Mouse (Mus musculus) embryonic facial prominence, embryonic 15.5 days (tissue): Measurements from ENCODE around the gene Spn. TPM values are rescaled to one million over a fixed set of nuclear protein-coding genes. Genes with fewer than 3 reads are reported as not detected.

Source experiments
- ATAC-seq: fragments of 200-750 bp; cut with Nextera tagmentation; 2 replicates; pipeline ENCODE4 v1.8.0; 2017; ENCODE audit warnings: low read depth, moderate TSS enrichment; ENCODE audit not compliant: insufficient number of reproducible peaks, low FRiP score, low TSS enrichment
- H3K27ac ChIP-seq: fragments of 300-500 bp; sonication (generic); replicated peaks from 2 replicates; pipeline ENCODE4 v1.5.1; 2015; ENCODE audit warnings: mild to moderate bottlenecking, inconsistent platforms
- H3K27me3 ChIP-seq: fragments of 300-500 bp; sonication (generic); 2 replicates; pipeline ENCODE4 v1.6.1; 2015; ENCODE audit warnings: inconsistent platforms
- H3K36me3 ChIP-seq: fragments of 300-500 bp; sonication (generic); 2 replicates; pipeline ENCODE4 v1.6.1; 2015; ENCODE audit warnings: mild to moderate bottlenecking, inconsistent platforms
- H3K4me1 ChIP-seq: fragments of 300-500 bp; sonication (generic); 2 replicates; pipeline ENCODE4 v1.6.1; 2015; ENCODE audit warnings: inconsistent platforms
- H3K4me2 ChIP-seq: fragments of 300-500 bp; sonication (generic); replicated peaks from 2 replicates; pipeline ENCODE4 v1.6.1; 2015; ENCODE audit warnings: mild to moderate bottlenecking, inconsistent platforms
- H3K4me3 ChIP-seq: fragments of 300-500 bp; sonication (generic); replicated peaks from 2 replicates; pipeline ENCODE4 v1.5.1; 2015; ENCODE audit warnings: mild to moderate bottlenecking, inconsistent platforms
- H3K9ac ChIP-seq: fragments of 300-500 bp; sonication (generic); 2 replicates; pipeline ENCODE4 v1.6.1; 2015; ENCODE audit warnings: inconsistent platforms
- H3K9me3 ChIP-seq: fragments of 300-500 bp; sonication (generic); replicated peaks from 2 replicates; pipeline ENCODE4 v1.6.1; 2016; ENCODE audit warnings: inconsistent platforms
- WGBS: fragments of 180-500 bp; shearing (Covaris S2); methylation state at CpG from one replicate; pipeline ENCODE4 v1.1.7; 2015; 5-methylcytosine and 5-hydroxymethylcytosine counted together
- polyA plus RNA-seq: library from polyadenylated mRNA; unstranded; fragments of >200 nt; fragmentation: Nextera tagmentation; extraction: Ambion mirVana; gene quantifications from 2 replicates; pipeline ENCODE4 v1.2.1, GENCODE M21; 2015

The Spn gene
- polyA plus RNA-seq, 1 experiment from 2014 or later: 0.61 TPM

DNA sequence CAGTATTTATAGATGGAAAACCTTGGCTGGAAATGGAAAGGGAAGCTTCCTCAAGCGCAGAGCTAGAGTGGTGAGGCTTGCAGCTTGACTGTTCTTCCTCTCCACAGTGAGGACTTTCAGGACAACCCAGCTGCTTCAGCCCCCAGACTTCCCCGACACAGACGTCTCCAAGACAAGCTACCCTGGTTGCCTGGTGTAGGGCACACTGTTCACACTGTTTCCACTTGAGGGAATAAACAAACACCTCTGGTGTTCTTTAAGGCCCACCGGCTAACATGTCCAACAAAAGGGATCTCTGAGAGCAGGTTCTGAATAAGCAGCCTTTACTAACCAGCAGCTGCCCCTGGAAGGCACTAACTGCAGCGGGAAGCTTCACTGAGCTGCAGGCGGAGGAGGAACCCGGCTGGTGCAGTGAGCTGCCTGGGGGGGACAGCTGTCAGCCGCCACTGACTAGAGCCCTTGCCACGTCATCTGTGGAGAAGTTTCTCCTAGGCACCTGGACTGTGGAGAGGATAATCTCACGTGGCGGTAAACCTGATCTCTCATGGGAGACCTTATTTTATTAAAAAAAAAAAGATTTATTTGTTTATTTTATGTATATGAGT lies 21.2 kb downstream of the Spn start:
- no peak for ATAC-seq
- H3K27ac ChIP-seq: no peak overlapping the region
- peaks cover 11% of the 10 kb centered on the region for H3K27me3 ChIP-seq
- H3K4me3 ChIP-seq: no peak overlapping the region
- peaks cover 16% of the 10 kb centered on the region for H3K4me1 ChIP-seq
- no peaks in the 10 kb centered on the region for H3K9me3 ChIP-seq
- no peak overlapping the region for H3K4me2 ChIP-seq
- WGBS: 41% methylated on average over 11 of the region's 11 CpGs
- no peaks in the 10 kb centered on the region for H3K36me3 ChIP-seq
- no peak overlapping the region for H3K9ac ChIP-seq

DNA sequence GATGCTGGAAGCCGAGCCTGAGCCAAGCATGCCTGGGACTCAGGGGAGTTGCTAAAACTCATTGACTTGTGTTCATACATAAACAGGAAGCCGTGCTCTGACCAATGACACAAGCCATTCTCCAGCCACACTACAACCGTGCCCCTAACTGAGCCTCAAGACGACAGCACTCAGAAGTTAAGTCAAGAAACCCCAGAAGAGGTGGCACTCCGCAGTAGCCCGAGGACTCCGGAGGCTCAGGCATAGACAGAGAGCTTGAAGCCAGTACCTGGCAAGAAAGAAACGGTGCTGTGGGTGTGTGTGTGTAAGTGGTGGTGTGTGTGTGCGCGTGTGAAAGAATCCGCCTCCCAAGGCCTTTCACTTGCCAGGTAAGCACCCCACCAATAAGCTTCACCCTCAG lies 22.7 kb downstream of the Spn start:
- 72% methylated on average over 11 of the region's 11 CpGs for WGBS
- peaks cover 10% of the 10 kb centered on the region for H3K4me1 ChIP-seq

DNA sequence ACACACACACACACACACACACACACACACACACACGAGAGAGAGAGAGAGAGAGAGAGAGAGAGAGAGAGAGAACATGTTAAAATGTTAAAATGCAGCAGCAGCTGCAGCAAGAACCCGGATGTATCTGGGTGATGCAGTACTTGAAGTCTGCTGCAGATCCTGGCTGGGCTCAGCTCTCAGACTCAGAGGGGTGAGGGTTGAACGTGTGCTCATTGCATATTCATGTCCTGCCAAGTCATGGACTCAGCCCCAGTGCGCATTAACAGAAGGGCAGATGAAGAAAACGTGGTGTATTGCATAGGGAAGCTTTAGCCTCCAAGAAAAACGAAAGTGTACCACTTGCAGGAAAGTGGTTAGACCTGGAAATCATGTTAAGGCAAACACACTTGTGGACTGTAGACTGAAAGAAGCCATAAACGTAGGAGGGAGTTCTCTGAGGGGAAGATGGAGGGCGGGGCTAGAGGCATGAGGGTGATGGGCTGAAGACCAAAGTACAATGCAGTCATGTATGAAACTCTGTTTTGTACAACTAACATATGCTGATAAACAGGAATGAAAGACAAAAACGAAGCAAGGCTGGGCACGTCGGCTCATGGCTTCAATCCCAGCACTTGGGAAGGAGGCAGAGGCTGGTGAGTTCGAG lies 23.9 kb downstream of the Spn start:
- WGBS: 47% methylated on average over 12 of the region's 12 CpGs
- H3K27ac ChIP-seq: peak overlapping the region; percentile 55; the same call in 1 of the 2 replicates

More for the DNA sequence above, 22.7 kb downstream of the Spn start:
- Histone ChIP-seq H3K27me3 (0 out of 2 replicates have a peak, but pooled peaks cover under 1% of the 10 kb centered on the region), H3K4me3 (no peak overlapping the region), H3K36me3 (no peaks in the 10 kb centered on the region), H3K4me2 (no peak overlapping the region), H3K9ac (no peak overlapping the region), H3K9me3 (no peaks in the 10 kb centered on the region), H3K27ac (no peak overlapping the region)
- no peak for ATAC-seq

DNA sequence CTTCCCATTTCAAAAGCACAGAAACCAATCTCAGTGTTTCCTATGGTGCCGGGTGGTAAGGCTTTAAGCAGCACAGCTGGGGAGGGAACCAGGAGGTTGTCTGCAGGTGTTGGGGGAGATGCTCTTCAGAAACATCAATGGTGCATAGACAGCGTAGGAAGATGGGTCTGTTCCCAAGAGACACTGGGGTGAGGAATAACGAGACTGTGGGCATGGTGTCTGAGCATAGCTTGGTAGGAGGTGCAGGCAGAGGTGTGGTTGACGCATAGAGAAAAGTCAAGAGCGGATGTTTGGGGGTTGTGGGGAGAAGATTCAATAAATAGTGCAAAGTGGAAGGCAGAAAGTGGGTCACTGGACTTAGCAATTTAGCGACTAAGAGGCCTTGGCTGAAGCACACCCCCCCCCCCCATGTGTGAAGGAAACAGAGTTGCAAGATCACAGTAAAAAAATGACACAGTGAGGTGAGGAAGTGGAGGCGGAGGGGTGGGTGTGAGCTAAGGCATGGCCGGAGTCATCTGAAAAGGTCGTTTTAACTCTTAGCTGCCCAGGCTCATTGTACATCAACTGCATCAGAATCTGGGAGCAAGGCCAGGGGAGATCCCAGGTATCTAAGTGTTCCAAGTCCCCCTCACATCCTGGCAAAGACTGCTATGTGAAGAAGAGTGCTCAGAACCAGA lies 24.6 kb downstream of the Spn start:
- H3K36me3 ChIP-seq: no peaks in the 10 kb centered on the region
- H3K9me3 ChIP-seq: no peaks in the 10 kb centered on the region
- H3K9ac ChIP-seq: no peak overlapping the region
- no peak for ATAC-seq
- H3K4me1 ChIP-seq: peaks cover 10% of the 10 kb centered on the region
- no peaks in the 10 kb centered on the region for H3K27me3 ChIP-seq
- no peak overlapping the region for H3K4me2 ChIP-seq
- no peak overlapping the region for H3K4me3 ChIP-seq
- 34% methylated on average over 9 of the region's 9 CpGs for WGBS
- H3K27ac ChIP-seq: no peak overlapping the region

More for the DNA sequence above, 23.9 kb downstream of the Spn start:
- no peak overlapping the region for H3K4me2 ChIP-seq
- H3K4me3 ChIP-seq: no peak overlapping the region
- ATAC-seq: no peak
- no peaks in the 10 kb centered on the region for H3K9me3 ChIP-seq
- no peak overlapping the region for H3K9ac ChIP-seq
- no peaks in the 10 kb centered on the region for H3K27me3 ChIP-seq
- H3K4me1 ChIP-seq: peaks cover 10% of the 10 kb centered on the region
- no peaks in the 10 kb centered on the region for H3K36me3 ChIP-seq

DNA sequence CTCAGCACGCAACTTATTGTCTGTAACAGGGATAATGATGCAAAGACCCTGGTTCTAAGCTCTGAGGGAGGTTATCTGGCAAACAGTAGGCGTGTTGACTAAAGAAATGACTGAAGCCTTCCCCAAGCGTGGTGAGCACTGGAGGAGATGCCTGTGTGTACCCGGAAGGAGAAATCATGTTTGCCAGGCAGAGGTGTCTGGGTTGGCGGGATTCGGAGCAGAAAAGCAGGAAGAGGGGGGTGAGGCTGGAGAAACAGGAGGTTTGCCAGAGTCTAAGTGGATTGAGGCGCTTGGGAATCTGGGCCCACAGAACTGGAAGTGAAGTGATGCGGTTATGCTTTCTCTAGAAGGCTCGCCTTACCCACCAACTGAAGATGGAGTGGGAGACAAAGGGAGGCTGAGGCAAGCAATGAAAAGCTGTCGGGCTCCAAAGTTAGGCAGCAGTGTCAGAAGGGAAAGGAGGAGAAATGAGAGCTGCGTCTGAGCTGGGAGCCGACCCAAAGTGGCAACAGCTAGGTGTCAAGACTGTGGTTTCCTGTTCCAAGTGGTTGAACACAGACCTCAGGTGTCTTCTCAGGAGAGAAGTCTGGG lies 25.3 kb downstream of the Spn start:
- Histone ChIP-seq H3K9ac (no peak overlapping the region), H3K27me3 (no peaks in the 10 kb centered on the region), H3K4me1 (peaks cover 10% of the 10 kb centered on the region), H3K4me2 (no peak overlapping the region), H3K27ac (no peak overlapping the region), H3K36me3 (no peaks in the 10 kb centered on the region), H3K4me3 (no peak overlapping the region), H3K9me3 (no peaks in the 10 kb centered on the region)
- 73% methylated on average over 12 of the region's 12 CpGs for WGBS
- no peak for ATAC-seq

DNA sequence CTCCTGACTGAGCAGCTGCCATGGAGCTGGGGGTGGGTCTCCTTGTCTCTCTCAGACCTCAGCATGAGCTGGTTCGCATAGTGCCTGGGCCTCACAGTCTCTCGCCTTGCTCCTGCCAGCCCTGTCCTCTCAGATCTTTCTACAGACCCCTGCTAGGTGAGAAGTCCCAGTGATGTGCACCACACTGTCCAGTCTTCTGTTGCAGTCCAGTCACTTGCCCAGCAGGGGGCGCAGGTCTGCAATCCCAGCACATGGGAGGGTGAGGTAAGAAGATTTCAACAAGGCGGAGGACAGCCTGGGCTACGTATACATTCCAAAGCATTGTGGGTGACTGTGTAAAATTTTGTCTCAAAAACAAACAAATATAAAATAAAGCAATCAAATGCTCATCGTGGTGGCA lies 26.2 kb downstream of the Spn start:
- Histone ChIP-seq H3K4me3 (no peak overlapping the region), H3K36me3 (no peaks in the 10 kb centered on the region), H3K9me3 (no peaks in the 10 kb centered on the region), H3K4me2 (no peak overlapping the region), H3K4me1 (peaks cover 9% of the 10 kb centered on the region), H3K9ac (no peak overlapping the region), H3K27me3 (no peaks in the 10 kb centered on the region), H3K27ac (no peak overlapping the region)
- ATAC-seq: no peak
- 48% methylated on average over 6 of the region's 6 CpGs for WGBS

DNA sequence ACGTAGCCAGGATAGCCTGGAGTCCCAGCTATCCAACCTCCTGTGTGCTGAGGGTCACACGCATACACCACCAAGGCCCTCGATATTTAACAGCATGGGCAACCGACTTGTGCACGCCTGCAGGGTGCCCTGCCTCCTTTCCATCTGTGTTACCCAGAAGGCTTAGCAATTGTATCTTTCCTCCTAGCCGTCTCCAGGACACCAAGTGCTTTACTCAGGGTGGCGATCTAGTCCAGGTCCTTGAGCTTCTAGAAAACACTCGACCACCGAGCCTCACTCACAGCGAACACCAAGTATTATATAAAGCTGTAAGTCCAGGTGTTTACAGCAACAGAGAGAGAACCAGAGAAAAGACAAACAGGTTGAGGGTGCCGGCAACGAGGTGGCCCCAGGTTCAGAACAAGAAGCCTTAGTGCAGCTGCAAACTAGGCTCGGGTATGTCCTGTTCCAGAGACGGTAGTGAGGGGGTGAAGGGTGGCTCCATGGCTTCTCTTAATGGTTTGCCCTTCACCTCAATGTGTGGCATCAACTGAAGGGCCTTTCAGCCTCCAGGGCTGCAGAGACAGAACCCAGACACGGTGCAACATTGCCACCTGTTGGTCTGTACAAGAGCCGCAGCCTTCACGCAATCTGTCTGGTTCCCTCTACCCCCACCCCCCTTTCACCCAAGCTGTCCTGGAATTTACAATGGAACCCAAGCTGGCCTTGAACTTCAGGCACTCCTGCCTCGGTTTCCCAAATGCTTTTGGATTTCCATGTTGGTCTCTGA lies 27.2 kb downstream of the Spn start:
- Histone ChIP-seq H3K9ac (no peak overlapping the region), H3K36me3 (no peaks in the 10 kb centered on the region), H3K27me3 (no peaks in the 10 kb centered on the region), H3K9me3 (no peaks in the 10 kb centered on the region), H3K4me2 (no peak overlapping the region), H3K27ac (no peak overlapping the region), H3K4me3 (no peak overlapping the region), H3K4me1 (peaks cover 9% of the 10 kb centered on the region)
- 0 out of 2 replicates have a peak, but pooled peaks have one; percentile 16 for ATAC-seq
- WGBS: 40% methylated on average over 18 of the region's 18 CpGs

DNA sequence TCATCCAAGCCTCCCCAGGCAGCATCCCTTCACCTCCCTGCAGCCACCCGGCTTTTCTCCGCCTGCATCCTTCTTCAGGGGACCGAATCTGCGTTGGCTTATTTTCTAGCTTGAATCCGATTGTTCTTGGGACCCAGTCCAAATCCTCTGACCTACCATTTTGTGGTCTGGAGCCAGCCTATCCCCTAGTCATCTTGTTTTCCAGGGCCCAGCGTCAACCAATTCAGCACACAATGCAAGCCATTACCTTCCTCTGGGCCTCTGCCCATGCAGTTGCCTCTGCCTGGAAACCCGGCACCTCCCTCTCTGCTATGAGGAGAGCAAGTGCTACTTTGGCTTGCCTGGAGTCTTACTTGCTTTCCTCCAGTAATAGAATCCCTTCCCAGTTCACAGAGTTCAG lies 32.1 kb downstream of the Spn start:
- no peak overlapping the region for H3K4me3 ChIP-seq
- H3K4me1 ChIP-seq: peaks cover 18% of the 10 kb centered on the region
- H3K9me3 ChIP-seq: no peaks in the 10 kb centered on the region
- H3K27me3 ChIP-seq: no peaks in the 10 kb centered on the region
- no peak overlapping the region for H3K9ac ChIP-seq
- H3K4me2 ChIP-seq: no peak overlapping the region
- 0 out of 2 replicates have a peak overlapping the region, but pooled peaks have one; percentile 11 for H3K27ac ChIP-seq
- ATAC-seq: no peak
- WGBS: 54% methylated on average over 7 of the region's 7 CpGs
- H3K36me3 ChIP-seq: no peaks in the 10 kb centered on the region

DNA sequence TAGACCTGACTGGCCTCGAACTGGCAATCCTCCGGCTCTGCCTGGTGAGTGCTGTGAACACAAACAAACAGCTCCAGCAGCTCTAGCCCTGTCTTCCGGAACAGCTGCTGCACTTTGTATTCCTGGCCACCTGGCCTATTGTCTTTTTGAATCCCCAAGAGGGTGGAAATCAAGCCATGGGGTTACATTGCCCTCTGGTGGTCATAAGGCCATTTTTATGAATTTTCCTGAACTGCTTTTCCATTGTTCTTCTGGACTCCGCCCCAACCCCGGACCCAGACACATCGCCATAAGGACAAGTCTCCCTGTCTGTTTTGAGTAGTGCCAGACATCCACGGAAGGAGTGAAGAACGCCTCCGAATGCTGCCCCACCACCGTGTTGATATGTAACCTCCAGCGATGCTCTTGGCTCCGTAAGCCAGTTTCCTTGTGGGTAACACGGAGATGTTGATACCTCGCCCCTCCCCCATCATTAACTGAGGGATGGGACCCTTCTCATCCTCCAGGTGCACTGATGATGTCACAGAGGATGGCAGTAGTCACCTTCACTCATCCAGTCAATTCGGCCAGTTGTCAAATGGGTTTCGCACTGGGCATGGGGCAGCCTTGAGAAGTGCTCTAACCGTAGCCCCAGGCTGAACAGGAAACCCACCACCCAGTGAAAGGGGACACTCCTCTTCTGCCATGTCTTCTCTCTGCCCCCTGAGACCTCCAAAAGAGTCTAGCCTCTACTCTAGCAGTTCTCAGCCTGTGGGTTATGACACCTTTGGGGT lies 32.9 kb downstream of the Spn start:
- Histone ChIP-seq H3K27me3 (no peaks in the 10 kb centered on the region), H3K9me3 (no peaks in the 10 kb centered on the region), H3K36me3 (no peaks in the 10 kb centered on the region), H3K4me2 (peak overlapping the region; percentile 54), H3K27ac (peak overlapping the region; percentile 17; the same call in 1 of the 2 replicates), H3K4me1 (peaks cover 18% of the 10 kb centered on the region), H3K4me3 (peak overlapping the region; percentile 42), H3K9ac (peak overlapping the region; percentile 28)
- peak; percentile 66 for ATAC-seq
- WGBS: 9% methylated on average over 17 of the region's 17 CpGs

DNA sequence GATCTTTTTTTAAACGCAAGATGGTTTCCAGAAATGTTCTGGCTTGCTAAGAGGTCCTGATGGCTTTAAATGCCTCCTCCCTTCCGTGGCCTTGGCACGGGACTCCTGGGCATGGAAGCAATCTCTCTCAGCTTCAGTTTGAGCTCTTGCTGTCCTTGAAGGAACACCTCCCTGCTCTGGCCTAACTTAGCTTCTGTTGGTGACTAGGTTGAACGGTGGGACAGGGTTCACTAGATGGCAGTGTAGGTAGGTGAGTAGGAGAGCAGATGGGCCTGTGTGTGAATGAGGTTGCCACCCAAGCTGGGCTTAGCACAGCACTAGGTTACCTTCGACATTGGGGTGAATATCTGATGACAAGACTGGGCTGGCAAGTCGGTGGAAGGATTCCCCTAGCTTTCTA lies 33.7 kb downstream of the Spn start:
- no peak overlapping the region for H3K4me3 ChIP-seq
- no peak for ATAC-seq

More for the DNA sequence above, 33.7 kb downstream of the Spn start:
- H3K4me2 ChIP-seq: no peak overlapping the region
- WGBS: 63% methylated on average over 6 of the region's 6 CpGs
- peak overlapping the region; percentile 17; the same call in 1 of the 2 replicates for H3K27ac ChIP-seq
- peaks cover 18% of the 10 kb centered on the region for H3K4me1 ChIP-seq
- no peaks in the 10 kb centered on the region for H3K36me3 ChIP-seq
- no peaks in the 10 kb centered on the region for H3K27me3 ChIP-seq
- no peaks in the 10 kb centered on the region for H3K9me3 ChIP-seq
- no peak overlapping the region for H3K9ac ChIP-seq
